Mouse (Mus musculus): Measurements from ENCODE around the gene Naxd. TPM values are rescaled to one million over a fixed set of nuclear protein-coding genes. Genes with fewer than 3 reads are reported as not detected.
A peak's percentile ranks its signal among the peaks of the same experiment; 100 is the strongest.

Naxd gene
- polyA plus RNA-seq, 1 experiment from 2014 or later = 95.1 TPM

- Histone ChIP-seq H3K9ac (ENCODE audit: low read depth, low read length) (0 out of 2 replicates have a peak overlapping the region, but pooled peaks have one; percentile 15), H3K27ac (replicated peaks; ENCODE audit: low read depth, low read length) (no peak overlapping the region), H3K4me1 (ENCODE audit: control insufficient read depth, insufficient read depth, low read length) (peaks cover 6% of the 10 kb centered on the region; the same call in 1 of the 2 replicates), H3K9me3 (ENCODE audit: control insufficient read depth, low read length) (no peaks in the 10 kb centered on the region), H3K4me3 (ENCODE audit: low read depth, low read length) (peak overlapping the region; percentile 57), H3K4me2 (ENCODE audit: low read depth, low read length) (peak overlapping the region; percentile 99), H3K27me3 (replicated peaks; ENCODE audit: control insufficient read depth, insufficient read depth, low read length) (peaks cover 76% of the 10 kb centered on the region), H3K36me3 (ENCODE audit: control insufficient read depth, insufficient read depth, low read length) (no peaks in the 10 kb centered on the region)
- ATAC-seq (ENCODE audit: low read depth) (peak; percentile 31; the same call in 1 of the 2 replicates), DNase-seq (ENCODE audit: low spot score) (peak; percentile 64)
- WGBS = 7% methylated on average over 24 of the region's 24 CpGs
Observed at GRCm38 (mm10) chr8:11476338-11477177, 20.7 kb upstream of the Naxd start.

- Histone ChIP-seq H3K9ac (ENCODE audit: low read depth, low read length) (no peak overlapping the region), H3K4me2 (ENCODE audit: low read depth, low read length) (peak overlapping the region; percentile 99), H3K36me3 (ENCODE audit: control insufficient read depth, insufficient read depth, low read length) (no peaks in the 10 kb centered on the region), H3K4me3 (ENCODE audit: low read depth, low read length) (peak overlapping the region; percentile 57), H3K27ac (replicated peaks; ENCODE audit: low read depth, low read length) (no peak overlapping the region), H3K27me3 (replicated peaks; ENCODE audit: control insufficient read depth, insufficient read depth, low read length) (peaks cover 82% of the 10 kb centered on the region), H3K4me1 (ENCODE audit: control insufficient read depth, insufficient read depth, low read length) (peaks cover 6% of the 10 kb centered on the region; the same call in 1 of the 2 replicates), H3K9me3 (ENCODE audit: control insufficient read depth, low read length) (no peaks in the 10 kb centered on the region)
- DNase-seq (ENCODE audit: low spot score) = no peak
- 8% methylated on average over 9 of the region's 9 CpGs for WGBS
- 0 out of 2 replicates have a peak, but pooled peaks have one; percentile 3 for ATAC-seq (ENCODE audit: low read depth)
Observed at GRCm38 (mm10) chr8:11477178-11477553, 20.1 kb upstream of the Naxd start.

- ATAC-seq (ENCODE audit: low read depth) (peak; percentile 80), DNase-seq (ENCODE audit: low spot score) (peak; percentile 65)
- H3K4me1 ChIP-seq (ENCODE audit: control insufficient read depth, insufficient read depth, low read length) = peaks cover 6% of the 10 kb centered on the region; the same call in 1 of the 2 replicates
- H3K27me3 ChIP-seq (replicated peaks; ENCODE audit: control insufficient read depth, insufficient read depth, low read length) = peaks cover 85% of the 10 kb centered on the region
- H3K36me3 ChIP-seq (ENCODE audit: control insufficient read depth, insufficient read depth, low read length) = no peaks in the 10 kb centered on the region
- peak within 1 kb of the TSS; percentile 57 for H3K4me3 ChIP-seq (ENCODE audit: low read depth, low read length)
- under 1% methylated on average over 59 of the region's 69 CpGs for WGBS
- H3K9me3 ChIP-seq (ENCODE audit: control insufficient read depth, low read length) = no peaks in the 10 kb centered on the region
- no peak within 1 kb of the TSS for H3K27ac ChIP-seq (replicated peaks; ENCODE audit: low read depth, low read length)
- peak within 1 kb of the TSS; percentile 99 for H3K4me2 ChIP-seq (ENCODE audit: low read depth, low read length)
- peak within 1 kb of the TSS; percentile 57 for H3K9ac ChIP-seq (ENCODE audit: low read depth, low read length)
Observed at GRCm38 (mm10) chr8:11477811-11478761, 19.2 kb upstream of the Naxd start, which contains the start of gene Rab20. Rab20 (minus strand) TSS chr8:11478710.

- no peak overlapping the region; the same call in 1 of the 2 replicates for H3K9ac ChIP-seq (ENCODE audit: low read depth, low read length)
- no peak for DNase-seq (ENCODE audit: low spot score)
- peak overlapping the region; percentile 99 for H3K4me2 ChIP-seq (ENCODE audit: low read depth, low read length)
- H3K27me3 ChIP-seq (replicated peaks; ENCODE audit: control insufficient read depth, insufficient read depth, low read length) = peaks cover 81% of the 10 kb centered on the region
- no peak overlapping the region for H3K27ac ChIP-seq (replicated peaks; ENCODE audit: low read depth, low read length)
- H3K36me3 ChIP-seq (ENCODE audit: control insufficient read depth, insufficient read depth, low read length) = no peaks in the 10 kb centered on the region
- H3K4me1 ChIP-seq (ENCODE audit: control insufficient read depth, insufficient read depth, low read length) = peaks cover 6% of the 10 kb centered on the region; the same call in 1 of the 2 replicates
- no peaks in the 10 kb centered on the region for H3K9me3 ChIP-seq (ENCODE audit: control insufficient read depth, low read length)
- 2% methylated on average over 22 of the region's 23 CpGs for WGBS
- H3K4me3 ChIP-seq (ENCODE audit: low read depth, low read length) = peak overlapping the region; percentile 57
- ATAC-seq (ENCODE audit: low read depth) = peak; percentile 31; the same call in 1 of the 2 replicates
Observed at GRCm38 (mm10) chr8:11478807-11479527, 18.3 kb upstream of the Naxd start.

GRCm38 (mm10) chr8:11479591-11479990 lies 17.7 kb upstream of the Naxd start:
- Histone ChIP-seq H3K9ac (ENCODE audit: low read depth, low read length) (no peak overlapping the region), H3K27ac (replicated peaks; ENCODE audit: low read depth, low read length) (no peak overlapping the region), H3K4me2 (ENCODE audit: low read depth, low read length) (peak overlapping the region; percentile 99; the same call in 1 of the 2 replicates), H3K9me3 (ENCODE audit: control insufficient read depth, low read length) (no peaks in the 10 kb centered on the region), H3K36me3 (ENCODE audit: control insufficient read depth, insufficient read depth, low read length) (no peaks in the 10 kb centered on the region), H3K4me1 (ENCODE audit: control insufficient read depth, insufficient read depth, low read length) (peaks cover 6% of the 10 kb centered on the region; the same call in 1 of the 2 replicates), H3K4me3 (ENCODE audit: low read depth, low read length) (no peak overlapping the region), H3K27me3 (replicated peaks; ENCODE audit: control insufficient read depth, insufficient read depth, low read length) (peaks cover 75% of the 10 kb centered on the region)
- no peak for ATAC-seq (ENCODE audit: low read depth)
- DNase-seq (ENCODE audit: low spot score) = no peak
- WGBS = 10% methylated on average over 13 of the region's 14 CpGs

GRCm38 (mm10) chr8:11481876-11482275 lies 15.4 kb upstream of the Naxd start:
- no peaks in the 10 kb centered on the region for H3K9me3 ChIP-seq (ENCODE audit: control insufficient read depth, low read length)
- no peak overlapping the region for H3K9ac ChIP-seq (ENCODE audit: low read depth, low read length)
- DNase-seq (ENCODE audit: low spot score) (no peak), ATAC-seq (ENCODE audit: low read depth) (no peak)
- H3K4me1 ChIP-seq (ENCODE audit: control insufficient read depth, insufficient read depth, low read length) = no peaks in the 10 kb centered on the region
- no peak overlapping the region for H3K4me2 ChIP-seq (ENCODE audit: low read depth, low read length)
- H3K27ac ChIP-seq (replicated peaks; ENCODE audit: low read depth, low read length) = no peak overlapping the region
- H3K27me3 ChIP-seq (replicated peaks; ENCODE audit: control insufficient read depth, insufficient read depth, low read length) = peaks cover 54% of the 10 kb centered on the region
- 54% methylated on average over 3 of the region's 3 CpGs for WGBS
- H3K36me3 ChIP-seq (ENCODE audit: control insufficient read depth, insufficient read depth, low read length) = no peaks in the 10 kb centered on the region
- no peak overlapping the region for H3K4me3 ChIP-seq (ENCODE audit: low read depth, low read length)

- no peak overlapping the region for H3K4me2 ChIP-seq (ENCODE audit: low read depth, low read length)
- peaks cover 47% of the 10 kb centered on the region for H3K27me3 ChIP-seq (replicated peaks; ENCODE audit: control insufficient read depth, insufficient read depth, low read length)
- H3K9ac ChIP-seq (ENCODE audit: low read depth, low read length) = no peak overlapping the region
- H3K4me1 ChIP-seq (ENCODE audit: control insufficient read depth, insufficient read depth, low read length) = no peaks in the 10 kb centered on the region
- ATAC-seq (ENCODE audit: low read depth) = no peak
- H3K36me3 ChIP-seq (ENCODE audit: control insufficient read depth, insufficient read depth, low read length) = no peaks in the 10 kb centered on the region
- WGBS = 73% methylated on average over 3 of the region's 3 CpGs
- H3K9me3 ChIP-seq (ENCODE audit: control insufficient read depth, low read length) = no peaks in the 10 kb centered on the region
- no peak overlapping the region for H3K4me3 ChIP-seq (ENCODE audit: low read depth, low read length)
- no peak overlapping the region for H3K27ac ChIP-seq (replicated peaks; ENCODE audit: low read depth, low read length)
- no peak for DNase-seq (ENCODE audit: low spot score)
Observed at GRCm38 (mm10) chr8:11482537-11482936, 14.8 kb upstream of the Naxd start.

GRCm38 (mm10) chr8:11486142-11486541 lies 11.2 kb upstream of the Naxd start:
- H3K27me3 ChIP-seq (replicated peaks; ENCODE audit: control insufficient read depth, insufficient read depth, low read length) = peaks cover 25% of the 10 kb centered on the region
- peak; percentile 41; the same call in 1 of the 2 replicates for ATAC-seq (ENCODE audit: low read depth)
- peak; percentile 68 for DNase-seq (ENCODE audit: low spot score)
- no peak overlapping the region for H3K4me3 ChIP-seq (ENCODE audit: low read depth, low read length)
- 23% methylated on average over 7 of the region's 7 CpGs for WGBS
- no peak overlapping the region for H3K4me2 ChIP-seq (ENCODE audit: low read depth, low read length)
- no peaks in the 10 kb centered on the region for H3K4me1 ChIP-seq (ENCODE audit: control insufficient read depth, insufficient read depth, low read length)
- no peak overlapping the region for H3K27ac ChIP-seq (replicated peaks; ENCODE audit: low read depth, low read length)
- H3K9me3 ChIP-seq (ENCODE audit: control insufficient read depth, low read length) = no peaks in the 10 kb centered on the region
- H3K9ac ChIP-seq (ENCODE audit: low read depth, low read length) = no peak overlapping the region
- no peaks in the 10 kb centered on the region for H3K36me3 ChIP-seq (ENCODE audit: control insufficient read depth, insufficient read depth, low read length)

Data from embryonic facial prominence, embryonic 14.5 days (tissue).